Mouse (Mus musculus) neural tube, embryonic 14.5 days (tissue): ENCODE measurements around the gene Dapk3. TPM values are rescaled to one million over a fixed set of nuclear protein-coding genes. Genes with fewer than 3 reads are reported as not detected.

Source experiments
- ATAC-seq: fragments of 200-750 bp; cut with Nextera tagmentation; 2 replicates; pipeline ENCODE4 v1.8.0; 2017; ENCODE audit warnings: low read depth, mild to moderate bottlenecking, moderate TSS enrichment, moderate library complexity
- H3K27ac ChIP-seq: fragments of 300-500 bp; sonication (generic); 2 replicates; pipeline ENCODE4 v1.5.1; 2014; ENCODE audit warnings: low read depth, mild to moderate bottlenecking, control low read depth, low read length, moderate library complexity, mixed read lengths
- H3K27me3 ChIP-seq: fragments of 300-500 bp; sonication (generic); 2 replicates; pipeline ENCODE4 v1.6.1; 2014; ENCODE audit warnings: low read length; ENCODE audit not compliant: control insufficient read depth, insufficient read depth
- H3K36me3 ChIP-seq: fragments of 300-500 bp; sonication (generic); 2 replicates; pipeline ENCODE4 v1.6.1; 2014; ENCODE audit warnings: low read length, mixed read lengths; ENCODE audit not compliant: control insufficient read depth, insufficient read depth
- H3K4me1 ChIP-seq: fragments of 300-500 bp; sonication (generic); 2 replicates; pipeline ENCODE4 v1.6.1; 2014; ENCODE audit warnings: low read length; ENCODE audit not compliant: control insufficient read depth, insufficient read depth
- H3K4me2 ChIP-seq: fragments of 300-500 bp; sonication (generic); 2 replicates; pipeline ENCODE4 v1.6.1; 2014; ENCODE audit warnings: mild to moderate bottlenecking, low read depth, low read length, control low read depth
- H3K4me3 ChIP-seq: fragments of 300-500 bp; sonication (generic); 2 replicates; pipeline ENCODE4 v1.5.1; 2014; ENCODE audit warnings: low read depth, low read length, control low read depth, mixed read lengths
- H3K9ac ChIP-seq: fragments of 300-500 bp; sonication (generic); replicated peaks from 2 replicates; pipeline ENCODE4 v1.6.1; 2014; ENCODE audit warnings: low read depth, mild to moderate bottlenecking, control low read depth, low read length, mixed read lengths
- H3K9me3 ChIP-seq: fragments of 300-500 bp; sonication (generic); 2 replicates; pipeline ENCODE4 v1.6.1; 2016; ENCODE audit warnings: low read length; ENCODE audit not compliant: control insufficient read depth
- WGBS: fragments of 180-500 bp; shearing (Covaris S2); extraction: QIAGEN DNeasy Blood & Tissue Kit; methylation state at CpG from one replicate; pipeline ENCODE4 v1.1.7; 2014; 5-methylcytosine and 5-hydroxymethylcytosine counted together
- polyA plus RNA-seq: library from polyadenylated mRNA; unstranded; fragments of >200 nt; fragmentation: Nextera tagmentation; extraction: Ambion mirVana; gene quantifications from 2 replicates; pipeline ENCODE4 v1.2.1, GENCODE M21; 2014

The Dapk3 gene
- polyA plus RNA-seq = 64.5 and 67.3 TPM in 2 replicates

- peak; percentile 94 for ATAC-seq
- peak within 1 kb of the TSS; percentile 62 for H3K4me2 ChIP-seq
- H3K27ac ChIP-seq = peak within 1 kb of the TSS; percentile 88
- peak within 1 kb of the TSS; percentile 64 for H3K9ac ChIP-seq
- no peaks in the 10 kb centered on the region for H3K9me3 ChIP-seq
- H3K4me1 ChIP-seq = peaks cover 15% of the 10 kb centered on the region
- no peaks in the 10 kb centered on the region for H3K27me3 ChIP-seq
- WGBS = 4% methylated on average over 53 of the region's 53 CpGs
- H3K4me3 ChIP-seq = peak within 1 kb of the TSS; percentile 66
- peaks cover 54% of the 10 kb centered on the region for H3K36me3 ChIP-seq
Measured at GRCm38 (mm10) chr10:81182336-81183333, at the start of gene Dapk3. TSS of gene Dapk3 (plus strand) at chr10:81183005.

- Histone ChIP-seq H3K9ac (no peak overlapping the region), H3K4me1 (peaks cover 21% of the 10 kb centered on the region), H3K36me3 (no peaks in the 10 kb centered on the region), H3K4me3 (no peak overlapping the region), H3K9me3 (no peaks in the 10 kb centered on the region), H3K27ac (no peak overlapping the region), H3K27me3 (peaks cover 17% of the 10 kb centered on the region), H3K4me2 (no peak overlapping the region)
- under 1% methylated on average over 16 of the region's 16 CpGs for WGBS
- no peak for ATAC-seq
Measured at GRCm38 (mm10) chr10:81134181-81134587, 48.6 kb upstream of the Dapk3 start.

- WGBS = 3% methylated on average over 40 of the region's 41 CpGs
- Histone ChIP-seq H3K4me3 (peak within 1 kb of the TSS; percentile 85), H3K36me3 (no peaks in the 10 kb centered on the region), H3K27ac (peak within 1 kb of the TSS; percentile 97), H3K9me3 (no peaks in the 10 kb centered on the region), H3K27me3 (peaks cover 17% of the 10 kb centered on the region), H3K4me1 (peaks cover 28% of the 10 kb centered on the region), H3K4me2 (peak within 1 kb of the TSS; percentile 99), H3K9ac (peak within 1 kb of the TSS; percentile 92)
- no peak for ATAC-seq
Measured at GRCm38 (mm10) chr10:81134966-81135681, 47.7 kb upstream of the Dapk3 start, which contains the start of gene Zbtb7a. TSS of gene Zbtb7a (plus strand) at chr10:81135220.

- Histone ChIP-seq H3K36me3 (no peaks in the 10 kb centered on the region), H3K9me3 (no peaks in the 10 kb centered on the region), H3K27ac (peak overlapping the region; percentile 97), H3K27me3 (peaks cover 17% of the 10 kb centered on the region), H3K9ac (peak overlapping the region; percentile 92), H3K4me2 (peak overlapping the region; percentile 99), H3K4me1 (peaks cover 38% of the 10 kb centered on the region), H3K4me3 (peak overlapping the region; percentile 85)
- peak; percentile 29; the same call in 1 of the 2 replicates for ATAC-seq
- under 1% methylated on average over 85 of the region's 86 CpGs for WGBS
Measured at GRCm38 (mm10) chr10:81135831-81136705, 46.7 kb upstream of the Dapk3 start.

GRCm38 (mm10) chr10:81136706-81137231 is 46.0 kb upstream of the Dapk3 start:
- WGBS = 1% methylated on average over 42 of the region's 50 CpGs
- Histone ChIP-seq H3K36me3 (no peaks in the 10 kb centered on the region), H3K9me3 (no peaks in the 10 kb centered on the region), H3K9ac (peak overlapping the region; percentile 92), H3K27ac (peak overlapping the region; percentile 97), H3K27me3 (peaks cover 17% of the 10 kb centered on the region), H3K4me3 (peak overlapping the region; percentile 85), H3K4me1 (peaks cover 42% of the 10 kb centered on the region), H3K4me2 (peak overlapping the region; percentile 99)
- ATAC-seq = peak; percentile 44

GRCm38 (mm10) chr10:81137252-81138130 is 45.3 kb upstream of the Dapk3 start:
- peaks cover 43% of the 10 kb centered on the region for H3K4me1 ChIP-seq
- peak overlapping the region; percentile 85 for H3K4me3 ChIP-seq
- WGBS = under 1% methylated on average over 44 of the region's 89 CpGs
- H3K9ac ChIP-seq = peak overlapping the region; percentile 92
- H3K9me3 ChIP-seq = no peaks in the 10 kb centered on the region
- no peaks in the 10 kb centered on the region for H3K36me3 ChIP-seq
- peak overlapping the region; percentile 86 for H3K27ac ChIP-seq
- peaks cover 17% of the 10 kb centered on the region for H3K27me3 ChIP-seq
- peak overlapping the region; percentile 73 for H3K4me2 ChIP-seq
- peak; percentile 90 for ATAC-seq

- Histone ChIP-seq H3K9me3 (no peaks in the 10 kb centered on the region), H3K4me2 (peak overlapping the region; percentile 73), H3K4me1 (peaks cover 47% of the 10 kb centered on the region), H3K27ac (peak overlapping the region; percentile 86), H3K27me3 (peaks cover 12% of the 10 kb centered on the region), H3K4me3 (peak overlapping the region; percentile 85), H3K36me3 (no peaks in the 10 kb centered on the region), H3K9ac (peak overlapping the region; percentile 88)
- 0% methylated on average over 20 of the region's 24 CpGs for WGBS
- no peak for ATAC-seq
Measured at GRCm38 (mm10) chr10:81138131-81138782, 44.5 kb upstream of the Dapk3 start.
